Mouse (Mus musculus): ENCODE results near the gene Kazald1.
A peak's percentile ranks its signal among the peaks of the same experiment; 100 is the strongest.

Kazald1 gene

GRCm38 (mm10) chr19:45048644-45049365 lies 26.2 kb upstream of the Kazald1 start:
- no peak for DNase-seq (ENCODE audit: low spot score in 2 of 2)

- DNase-seq (ENCODE audit: low spot score in 2 of 2), result no peak
These were observed 25.5 kb upstream of the Kazald1 start for GRCm38 (mm10) chr19:45049523-45049922.

GRCm38 (mm10) chr19:45053451-45053850 lies 21.6 kb upstream of the Kazald1 start:
- no peak for DNase-seq (ENCODE audit: low spot score in 2 of 2)

DNA sequence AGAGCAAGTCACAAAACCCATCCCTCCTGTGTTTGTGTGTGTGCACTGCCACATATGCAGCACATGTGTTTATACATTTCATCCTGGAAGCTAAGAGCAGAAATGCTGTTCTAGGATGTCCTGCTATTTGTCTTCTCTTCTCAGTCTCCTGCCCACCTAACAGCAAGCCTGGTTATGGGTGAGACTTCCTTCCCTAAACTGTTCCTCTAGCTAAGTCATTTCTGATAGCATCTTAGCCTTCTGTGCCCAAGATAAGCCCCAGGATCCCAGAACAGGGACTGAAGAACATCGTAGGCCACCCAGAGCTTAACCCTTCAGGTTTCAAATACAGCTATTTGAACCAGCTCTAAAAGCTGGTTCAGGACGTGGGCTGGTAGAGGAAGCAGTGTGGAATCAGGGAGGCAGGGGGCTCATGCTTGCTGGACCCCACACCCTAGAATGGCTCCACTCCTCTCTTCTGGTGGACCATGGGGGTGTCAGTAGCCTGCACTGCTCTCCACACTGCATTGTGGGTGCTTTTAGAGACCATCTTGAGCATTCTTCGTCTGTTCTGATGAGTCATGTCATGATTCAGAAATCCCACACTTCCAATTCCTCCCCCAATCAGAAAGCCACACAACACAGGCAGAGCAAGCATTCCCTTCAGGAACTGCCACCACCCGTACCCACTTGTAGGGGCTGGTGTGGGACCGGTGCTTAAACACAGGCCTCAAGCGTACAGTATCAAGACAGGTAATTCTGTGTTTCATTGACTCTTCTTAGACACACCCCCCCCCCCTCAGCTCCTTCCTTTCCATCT lies 19.9 kb upstream of the Kazald1 start:
- DNase-seq (ENCODE audit: low spot score in 2 of 2), result no peak

- DNase-seq (ENCODE audit: low spot score in 2 of 2), result no peak
These were observed 18.7 kb upstream of the Kazald1 start for GRCm38 (mm10) chr19:45056364-45056763.

DNA sequence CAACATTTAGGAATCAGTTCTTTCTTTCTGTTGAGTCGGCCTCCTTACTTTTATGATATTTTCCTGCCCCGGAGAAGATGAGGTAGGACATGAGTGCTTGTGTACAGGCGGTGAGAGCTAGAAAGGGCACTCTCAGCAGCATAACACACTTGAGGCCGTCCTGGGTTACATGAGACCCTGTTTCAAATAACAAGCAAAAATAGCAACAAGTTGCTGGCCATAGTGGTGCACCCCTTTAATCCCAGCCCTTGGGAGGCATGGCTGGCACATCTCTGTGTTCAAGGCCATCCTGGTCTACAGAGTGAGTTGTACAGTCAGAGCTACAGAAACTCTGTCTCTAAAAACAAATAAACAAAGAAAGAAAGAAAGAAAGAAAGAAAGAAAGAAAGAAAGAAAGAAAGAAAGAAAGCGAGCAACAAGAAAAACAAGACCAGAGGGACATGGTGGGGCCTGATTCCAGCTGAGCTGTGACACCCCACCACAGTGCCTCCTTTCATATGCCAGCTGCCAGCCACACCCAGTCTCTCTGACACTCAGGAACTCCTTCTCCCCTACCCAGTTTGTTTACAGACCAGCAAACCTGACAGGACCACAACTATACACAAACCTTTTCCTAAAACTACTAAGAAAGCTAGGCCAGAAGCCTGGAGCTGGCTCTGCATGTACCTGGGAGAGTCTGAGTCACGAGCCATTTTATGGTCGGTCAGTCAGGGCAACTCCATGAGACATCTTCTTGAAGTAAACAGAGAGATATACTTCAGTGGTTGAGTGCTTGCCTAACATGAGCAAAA lies 17.9 kb upstream of the Kazald1 start:
- DNase-seq (ENCODE audit: low spot score in 2 of 2), result no peak

DNA sequence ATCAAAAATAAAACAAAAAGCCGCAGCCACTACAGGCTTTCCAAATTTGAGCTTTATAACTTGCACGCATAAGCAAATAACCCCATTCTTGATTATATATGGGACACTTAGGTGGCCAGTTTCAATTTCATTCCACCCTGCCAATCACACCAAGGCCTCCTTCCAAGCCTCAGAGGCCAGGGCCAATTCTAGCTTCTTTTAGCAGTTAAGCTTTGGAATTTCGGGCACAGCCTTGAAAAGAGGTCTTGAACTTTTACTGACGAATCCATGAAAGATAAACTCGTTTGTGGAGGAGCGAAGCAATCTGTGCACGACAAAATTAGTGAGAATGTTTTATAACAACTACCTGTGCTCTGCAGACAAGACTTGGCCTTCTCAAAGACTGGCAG lies 17.3 kb upstream of the Kazald1 start:
- DNase-seq (ENCODE audit: low spot score in 2 of 2), result no peak

DNA sequence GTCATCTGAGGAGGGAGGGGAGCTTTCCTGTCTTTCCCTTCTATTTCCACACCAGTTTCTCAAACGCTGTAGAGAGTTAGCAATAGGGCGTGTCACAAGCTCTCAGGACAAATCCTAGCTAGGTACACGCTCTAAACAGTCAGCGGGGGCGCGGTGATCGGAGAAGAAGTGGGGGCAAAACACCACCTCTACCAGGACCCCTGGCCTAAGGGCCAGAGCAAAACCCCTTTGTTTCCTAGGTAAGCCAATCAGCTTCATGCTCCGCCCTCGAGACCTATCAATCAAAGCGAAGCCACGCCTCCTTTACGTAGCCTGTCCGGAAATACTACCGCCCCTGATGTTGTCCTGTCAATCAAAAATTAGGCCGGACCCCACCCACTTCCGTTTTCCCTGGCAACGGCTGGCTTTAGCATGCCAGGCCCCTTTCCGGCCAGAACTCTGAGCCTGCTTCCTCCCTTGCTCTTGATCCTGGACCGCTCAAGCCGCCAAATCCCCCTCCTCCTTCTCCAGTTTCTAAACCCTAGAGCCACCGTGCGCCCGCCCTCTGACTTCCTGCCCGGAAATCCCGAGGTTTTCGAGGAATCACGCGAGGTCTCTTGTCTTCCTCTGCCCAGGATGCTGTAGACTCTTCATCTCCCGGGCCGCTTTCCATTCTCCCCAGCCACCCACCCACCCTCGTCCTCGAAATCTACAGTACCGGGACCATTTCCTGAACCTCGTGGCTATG lies 16.8 kb upstream of the Kazald1 start:
- peak; percentile 90 to 95 for DNase-seq (ENCODE audit: low spot score in 2 of 2)

DNA sequence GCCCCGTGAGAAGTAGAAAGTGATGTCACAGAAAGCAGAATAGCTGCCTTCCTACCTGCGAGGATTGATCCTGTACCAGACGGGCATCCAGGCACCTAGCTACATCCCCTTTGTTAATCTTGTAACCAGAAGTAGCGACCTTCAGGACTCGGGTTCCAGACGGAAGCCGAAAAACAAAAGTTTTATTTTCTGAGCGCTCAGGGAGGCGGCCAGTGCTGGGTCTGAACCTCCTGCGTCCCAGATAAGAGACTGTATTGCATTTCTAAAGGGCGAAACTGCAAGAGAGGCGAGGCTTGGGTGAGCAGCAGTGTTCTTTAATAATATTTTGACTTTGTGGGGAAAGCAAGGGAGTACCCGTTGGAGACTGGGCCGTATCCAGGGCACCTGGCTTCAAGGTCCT lies 16.2 kb upstream of the Kazald1 start:
- DNase-seq (ENCODE audit: low spot score in 2 of 2), result peak; percentile 53 to 57

GRCm38 (mm10) chr19:45063565-45064292 lies 11.3 kb upstream of the Kazald1 start:
- DNase-seq (ENCODE audit: low spot score in 2 of 2), result peak; percentile 36 to 73

DNA sequence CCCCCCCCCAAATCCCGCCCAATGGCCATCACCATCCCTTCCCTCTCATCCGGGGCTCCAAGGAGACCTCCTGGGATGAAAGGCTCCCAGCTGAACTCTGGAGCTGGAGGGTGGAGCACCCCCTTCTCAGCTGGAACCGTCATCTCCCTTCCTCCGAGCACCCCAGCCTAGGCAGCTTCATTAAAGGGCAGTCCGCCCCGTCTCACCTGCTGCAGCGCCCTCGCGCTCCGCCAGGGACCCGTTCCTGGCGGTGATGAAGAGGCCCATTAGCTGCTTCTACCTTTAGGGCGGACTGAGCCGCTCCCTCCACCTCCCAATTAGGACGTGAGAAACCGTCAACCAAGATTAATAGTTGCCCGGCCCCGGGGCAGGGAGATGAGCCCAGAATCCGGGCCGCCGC lies 9.8 kb upstream of the Kazald1 start:
- DNase-seq (ENCODE audit: low spot score in 2 of 2), result no peak

- no peak for DNase-seq (ENCODE audit: low spot score in 2 of 2)
These were observed 7.9 kb upstream of the Kazald1 start for GRCm38 (mm10) chr19:45067170-45067569.

DNA sequence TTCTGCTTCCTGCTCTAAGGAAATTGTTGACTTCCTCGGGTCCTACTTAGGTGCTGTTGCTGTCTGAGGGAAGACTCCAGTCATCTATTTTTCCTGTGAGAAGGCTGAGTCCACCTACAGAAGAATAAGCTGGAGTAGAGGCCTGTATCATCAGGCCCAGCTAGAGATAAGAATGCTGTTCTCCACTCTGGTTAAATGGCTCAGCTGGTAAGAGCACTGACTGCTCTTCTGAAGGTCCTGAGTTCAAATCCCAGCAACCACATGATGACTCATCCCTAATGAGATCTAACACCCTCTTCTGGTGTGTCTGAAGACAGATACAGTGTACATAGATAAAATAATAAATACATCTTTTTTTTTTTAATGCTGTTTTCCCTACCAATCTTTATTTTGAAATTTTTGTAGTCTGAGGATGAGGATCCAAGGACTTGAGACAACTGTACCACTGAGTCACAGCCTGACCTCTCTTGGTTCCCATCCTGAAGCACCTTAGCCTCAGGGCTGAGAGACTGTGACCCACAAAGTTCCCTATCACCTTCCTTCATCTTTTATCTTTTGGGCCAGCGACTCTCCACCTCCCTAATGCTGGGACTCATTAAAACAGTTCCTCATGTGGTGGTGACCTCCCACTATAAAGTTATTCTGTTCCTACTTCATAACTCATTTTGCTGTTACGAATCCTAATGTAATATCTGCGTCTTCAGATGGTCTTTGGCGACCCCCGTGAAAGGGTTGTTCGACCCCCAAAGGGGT lies 7.1 kb upstream of the Kazald1 start:
- no peak for DNase-seq (ENCODE audit: low spot score in 2 of 2)

DNA sequence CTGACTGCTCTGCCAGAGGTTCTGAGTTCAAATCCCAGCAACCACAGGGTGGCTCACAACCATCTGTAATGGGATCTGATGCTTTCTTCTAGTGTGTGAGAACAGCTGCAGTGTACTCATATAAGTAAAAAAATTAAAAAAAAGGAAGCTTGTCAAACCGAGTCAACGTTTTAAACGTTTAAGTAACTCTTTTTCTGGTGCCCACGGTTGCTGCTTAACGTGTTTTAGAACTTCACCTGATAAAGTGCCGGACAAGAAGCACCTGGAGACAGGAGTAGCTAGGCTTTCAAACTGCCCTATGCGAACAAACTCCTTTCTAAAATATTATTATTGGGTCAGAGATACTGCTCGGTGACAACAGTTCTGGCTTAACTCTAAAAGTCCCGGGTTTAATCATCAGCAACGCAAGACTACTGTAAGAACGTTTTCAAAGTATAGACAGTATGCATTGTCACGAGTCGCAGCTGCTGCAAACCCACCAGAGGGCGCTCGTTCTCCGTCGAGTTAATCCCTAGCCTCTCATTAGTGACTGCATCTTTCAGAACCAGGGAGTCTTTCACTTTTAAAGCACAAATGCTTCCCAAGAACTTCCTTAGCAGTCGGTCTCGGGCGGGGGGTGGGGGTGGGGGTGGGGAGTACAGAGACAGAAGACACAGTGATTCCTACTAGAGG lies 1.0 kb upstream of the Kazald1 start:
- peak; percentile 92 to 98 for DNase-seq (ENCODE audit: low spot score in 2 of 2)

- peak; percentile 28 to 45 for DNase-seq (ENCODE audit: low spot score in 2 of 2)
These were observed 438 bp downstream of the Kazald1 start for GRCm38 (mm10) chr19:45075323-45076035.

GRCm38 (mm10) chr19:45076036-45076575 lies 1.1 kb downstream of the Kazald1 start:
- no peak for DNase-seq (ENCODE audit: low spot score in 2 of 2)

DNA sequence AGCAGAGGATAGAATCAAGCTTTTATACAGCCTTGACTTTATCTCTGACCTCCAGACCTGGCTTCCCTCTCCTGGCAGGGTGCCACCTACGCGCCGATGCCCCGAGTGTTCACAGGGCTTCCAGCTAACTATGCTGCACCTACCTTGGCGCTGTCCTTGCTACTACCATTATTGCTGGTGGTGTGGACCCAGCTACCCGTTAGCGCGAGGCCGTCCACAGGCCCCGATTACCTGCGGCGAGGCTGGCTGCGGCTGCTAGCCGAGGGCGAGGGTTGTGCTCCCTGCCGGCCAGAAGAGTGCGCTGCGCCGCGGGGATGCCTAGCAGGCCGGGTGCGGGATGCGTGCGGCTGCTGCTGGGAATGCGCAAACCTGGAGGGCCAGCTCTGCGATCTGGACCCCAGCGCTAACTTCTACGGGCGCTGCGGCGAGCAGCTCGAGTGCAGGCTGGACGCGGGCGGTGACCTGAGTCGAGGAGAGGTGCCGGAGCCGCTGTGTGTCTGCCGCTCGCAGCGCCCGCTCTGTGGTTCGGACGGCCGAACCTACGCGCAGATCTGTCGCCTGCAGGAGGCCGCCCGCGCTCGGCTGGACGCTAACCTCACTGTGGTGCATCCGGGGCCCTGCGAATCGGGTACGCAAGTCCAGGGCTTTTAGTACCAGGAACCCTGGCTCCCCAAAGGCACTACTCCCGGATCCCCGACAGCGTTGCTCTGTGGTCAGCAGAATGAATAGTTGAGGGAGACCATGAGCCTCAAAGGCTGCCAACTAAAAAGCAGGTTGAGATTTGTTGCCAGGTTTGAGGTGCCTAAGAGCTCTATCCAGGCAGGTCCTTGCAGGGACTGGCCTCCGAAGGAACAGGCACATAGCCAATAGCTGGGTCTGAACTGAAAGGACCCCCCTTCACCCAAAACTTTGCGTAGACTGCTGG lies 1.8 kb downstream of the Kazald1 start:
- peak; percentile 50 to 77 for DNase-seq (ENCODE audit: low spot score in 2 of 2)

Data from spleen, postnatal 10 days (tissue).